Mouse (Mus musculus) mouse trophoblast stem cell (cell line): ENCODE measurements around the gene Gm1553.

Source experiments
- in situ Hi-C, 2 experiments: fragments of 300-500 bp; cut with MseI, MboI; formaldehyde crosslinking; loops; 2 replicates in 1 of 2; 3 replicates in 1 of 2; pipeline ENCODE4 v1.15.1; 2025

The Gm1553 gene

GRCm38 (mm10) chr10:82492518-82492917 is at the start of gene Gm1553:
Gm1553 (minus strand) TSS chr10:82492618.
- in situ Hi-C loops: no loop called here
